Mouse (Mus musculus) embryonic facial prominence, embryonic 14.5 days (tissue): ENCODE data around the gene BC048671. TPM values are rescaled to one million over a fixed set of nuclear protein-coding genes. Genes with fewer than 3 reads are reported as not detected.

ENCODE experiments used
- ATAC-seq: fragments of 200-750 bp; cut with Nextera tagmentation; 2 replicates; pipeline ENCODE4 v1.8.0; 2017; ENCODE audit warnings: low read depth, moderate number of reproducible peaks, moderate TSS enrichment
- DNase-seq: peaks from one replicate; pipeline ENCODE4 v3.0.0-alpha.2; 2015; ENCODE audit warnings: low spot score
- H3K27ac ChIP-seq: fragments of 300-500 bp; sonication (generic); replicated peaks from 2 replicates; pipeline ENCODE4 v1.5.1; 2014; ENCODE audit warnings: low read depth, mild to moderate bottlenecking, low read length, moderate library complexity
- H3K27me3 ChIP-seq: fragments of 300-500 bp; sonication (generic); replicated peaks from 2 replicates; pipeline ENCODE4 v1.6.1; 2014; ENCODE audit warnings: low read length; ENCODE audit not compliant: control insufficient read depth, insufficient read depth
- H3K36me3 ChIP-seq: fragments of 300-500 bp; sonication (generic); 2 replicates; pipeline ENCODE4 v1.6.1; 2014; ENCODE audit warnings: low read length, mixed read lengths; ENCODE audit not compliant: control insufficient read depth, insufficient read depth
- H3K4me1 ChIP-seq: fragments of 300-500 bp; sonication (generic); 2 replicates; pipeline ENCODE4 v1.6.1; 2014; ENCODE audit warnings: antibody characterized with exemption, low read length; ENCODE audit not compliant: control insufficient read depth, insufficient read depth
- H3K4me2 ChIP-seq: fragments of 300-500 bp; sonication (generic); 2 replicates; pipeline ENCODE4 v1.6.1; 2014; ENCODE audit warnings: low read depth, mild to moderate bottlenecking, low read length, moderate library complexity, mixed read lengths
- H3K4me3 ChIP-seq: fragments of 300-500 bp; sonication (generic); 2 replicates; pipeline ENCODE4 v1.5.1; 2014; ENCODE audit warnings: low read depth, mild to moderate bottlenecking, low read length
- H3K9ac ChIP-seq: fragments of 300-500 bp; sonication (generic); 2 replicates; pipeline ENCODE4 v1.6.1; 2014; ENCODE audit warnings: low read depth, mild to moderate bottlenecking, low read length, moderate library complexity, mixed read lengths
- H3K9me3 ChIP-seq: fragments of 300-500 bp; sonication (generic); 2 replicates; pipeline ENCODE4 v1.6.1; 2016; ENCODE audit warnings: low read length; ENCODE audit not compliant: control insufficient read depth
- WGBS: fragments of 180-500 bp; shearing (Covaris S2); extraction: QIAGEN DNeasy Blood & Tissue Kit; methylation state at CpG from one replicate; pipeline ENCODE4 v1.1.7; 2014; 5-methylcytosine and 5-hydroxymethylcytosine counted together
- polyA plus RNA-seq: library from polyadenylated mRNA; unstranded; fragments of >200 nt; fragmentation: Nextera tagmentation; extraction: Ambion mirVana; gene quantifications from 2 replicates; pipeline ENCODE4 v1.2.1, GENCODE M21; 2014

The BC048671 gene
- polyA plus RNA-seq, 1 experiment from 2014 or later = not detected

DNA sequence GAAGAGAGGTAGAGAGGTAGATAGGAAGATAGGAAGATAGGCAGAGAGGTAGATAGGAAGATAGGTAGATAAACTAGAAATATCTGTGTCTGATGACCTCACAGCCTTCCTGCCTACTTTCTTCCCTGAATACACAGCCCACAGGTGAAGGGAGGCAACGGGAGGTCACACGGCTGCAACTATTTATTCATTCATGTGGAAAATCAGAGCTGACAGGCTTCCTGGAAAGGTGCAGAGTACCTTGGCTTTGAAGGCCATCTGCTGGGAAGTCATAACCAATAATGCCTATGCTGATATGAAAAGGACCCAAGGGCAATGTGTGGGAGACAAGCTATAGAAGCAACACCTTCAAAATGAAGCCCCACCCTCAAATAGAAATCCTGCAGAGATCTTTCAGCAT lies 41.3 kb downstream of the BC048671 start:
- 68% methylated on average over 2 of the region's 2 CpGs for WGBS
- ATAC-seq = no peak
- H3K9ac ChIP-seq = no peak overlapping the region
- no peak overlapping the region for H3K4me2 ChIP-seq
- H3K27me3 ChIP-seq = no peaks in the 10 kb centered on the region
- no peaks in the 10 kb centered on the region for H3K36me3 ChIP-seq
- DNase-seq = no peak
- H3K9me3 ChIP-seq = no peaks in the 10 kb centered on the region
- no peak overlapping the region for H3K4me3 ChIP-seq
- no peaks in the 10 kb centered on the region for H3K4me1 ChIP-seq
- H3K27ac ChIP-seq = no peak overlapping the region

DNA sequence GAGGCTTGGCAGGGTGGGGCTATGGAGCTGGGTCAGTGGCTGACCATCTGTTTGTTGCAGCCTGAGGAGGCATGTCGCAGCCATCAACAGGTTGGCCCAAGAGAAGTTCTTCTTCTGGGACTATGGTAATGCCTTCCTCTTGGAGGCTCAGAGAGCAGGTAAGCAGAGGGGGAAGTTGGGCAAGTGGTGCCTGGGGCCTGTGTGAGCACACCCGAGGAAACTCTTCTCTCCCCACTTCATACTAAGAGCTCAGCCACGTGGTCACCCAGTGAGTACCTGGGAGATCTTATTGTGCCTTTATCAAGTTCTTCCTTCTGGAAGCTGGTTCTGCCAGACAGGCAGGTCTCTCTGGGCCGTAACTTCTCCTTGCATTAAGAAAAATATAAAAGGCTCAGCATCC lies 46.2 kb downstream of the BC048671 start:
- Histone ChIP-seq H3K4me3 (no peak overlapping the region), H3K9ac (no peak overlapping the region), H3K36me3 (no peaks in the 10 kb centered on the region), H3K4me2 (no peak overlapping the region), H3K27me3 (no peaks in the 10 kb centered on the region), H3K4me1 (no peaks in the 10 kb centered on the region), H3K9me3 (no peaks in the 10 kb centered on the region), H3K27ac (no peak overlapping the region)
- ATAC-seq (no peak), DNase-seq (no peak)
- 77% methylated on average over 4 of the region's 4 CpGs for WGBS

DNA sequence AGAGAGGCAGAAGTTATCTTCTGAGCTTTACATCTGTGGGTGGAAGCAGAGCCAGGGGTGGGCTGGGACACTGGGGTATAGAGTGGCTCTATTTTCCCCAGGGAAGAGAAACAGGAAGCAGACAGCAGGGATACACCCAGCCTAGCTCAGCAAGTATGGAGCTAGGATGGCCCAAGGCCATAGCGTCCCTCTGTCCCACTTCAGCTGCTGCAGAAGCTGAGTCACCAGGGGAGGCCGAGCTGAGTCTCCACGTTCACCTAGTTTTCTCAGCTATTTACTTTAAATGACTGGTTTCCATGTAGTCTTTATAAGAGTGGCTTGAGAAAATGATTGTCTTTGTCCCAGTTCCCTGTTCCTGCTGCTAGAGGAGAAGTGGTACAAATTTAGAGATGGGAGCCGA lies 47.5 kb downstream of the BC048671 start:
- Histone ChIP-seq H3K9ac (no peak overlapping the region), H3K27me3 (no peaks in the 10 kb centered on the region), H3K4me1 (no peaks in the 10 kb centered on the region), H3K4me2 (no peak overlapping the region), H3K36me3 (no peaks in the 10 kb centered on the region), H3K4me3 (no peak overlapping the region), H3K27ac (no peak overlapping the region), H3K9me3 (no peaks in the 10 kb centered on the region)
- ATAC-seq = no peak
- 57% methylated on average over 4 of the region's 4 CpGs for WGBS
- no peak for DNase-seq

DNA sequence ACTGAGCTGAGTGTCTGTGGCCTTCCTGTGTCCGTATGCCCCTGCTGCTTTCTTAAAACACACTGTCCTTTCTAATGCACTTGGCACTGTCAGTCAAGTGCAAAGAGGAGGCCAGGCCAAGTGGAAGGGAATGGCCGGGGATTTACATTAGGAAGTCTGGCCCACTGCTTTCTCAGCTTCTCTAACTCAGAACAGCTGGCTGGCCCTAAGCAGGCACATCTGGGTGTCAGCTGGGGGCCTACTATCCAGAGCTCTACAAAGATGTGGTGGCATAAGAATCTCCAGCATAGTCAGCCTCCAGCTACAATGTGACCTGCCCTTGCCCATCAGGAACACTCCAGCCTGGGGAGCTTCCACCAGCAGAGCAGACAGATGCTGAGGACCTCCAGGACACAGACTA lies 49.0 kb downstream of the BC048671 start:
- 36% methylated on average over 2 of the region's 2 CpGs for WGBS
- no peak overlapping the region for H3K9ac ChIP-seq
- no peak overlapping the region for H3K4me3 ChIP-seq
- no peaks in the 10 kb centered on the region for H3K9me3 ChIP-seq
- ATAC-seq (no peak), DNase-seq (peak; percentile 68)
- H3K36me3 ChIP-seq = no peaks in the 10 kb centered on the region
- H3K4me2 ChIP-seq = no peak overlapping the region
- no peaks in the 10 kb centered on the region for H3K27me3 ChIP-seq
- H3K27ac ChIP-seq = no peak overlapping the region
- no peaks in the 10 kb centered on the region for H3K4me1 ChIP-seq

Other genes starting within 250 kb of the BC048671 start
- not detected in 2 replicates for gene Vmn1r49, start 222.7 kb upstream of the BC048671 start, polyA plus RNA-seq
- gene Vmn1r50, start 199.8 kb upstream of the BC048671 start, polyA plus RNA-seq = not detected in 2 replicates
- gene Vmn1r51, start 178.6 kb upstream of the BC048671 start, polyA plus RNA-seq = 0.15 TPM in 1 of 2 replicates, not detected in the other
- not detected in 2 replicates for gene Vmn1r52, start 126.4 kb upstream of the BC048671 start, polyA plus RNA-seq
- gene V1ra8, start 98.4 kb upstream of the BC048671 start, polyA plus RNA-seq = not detected in 2 replicates
- gene Vmn1r53, start 76.8 kb upstream of the BC048671 start, polyA plus RNA-seq = not detected in 2 replicates
- gene Vmn1r54, start 54.9 kb upstream of the BC048671 start, polyA plus RNA-seq = not detected in 2 replicates
- gene Chst13, start 24.0 kb downstream of the BC048671 start, polyA plus RNA-seq = 3.1 and 6.4 TPM in 2 replicates
- 0.11 TPM in 1 of 2 replicates, not detected in the other for gene Uroc1, start 32.1 kb downstream of the BC048671 start, polyA plus RNA-seq
- gene Zxdc, start 68.3 kb downstream of the BC048671 start, polyA plus RNA-seq = 11.9 and 12.9 TPM in 2 replicates
- 0.62 and 0.65 TPM in 2 replicates for gene Cfap100, start 127.6 kb downstream of the BC048671 start, polyA plus RNA-seq
- gene Klf15, start 161.4 kb downstream of the BC048671 start, polyA plus RNA-seq = 7.0 and 8.4 TPM in 2 replicates
- 1.8 and 2.2 TPM in 2 replicates for gene Aldh1l1, start 185.2 kb downstream of the BC048671 start, polyA plus RNA-seq